Mouse (Mus musculus): ENCODE measurements around the gene Hspa2. TPM values are rescaled to one million over a fixed set of nuclear protein-coding genes. Genes with fewer than 3 reads are reported as not detected.

Gene Hspa2
- polyA plus RNA-seq (2015; fragmentation: Nextera tagmentation; extraction: Ambion mirVana) = 37.6 and 50.4 TPM in 2 replicates

GRCm38 (mm10) chr12:76403886-76404537, at the start of gene Hspa2:
TSS of gene Hspa2 (plus strand) at chr12:76404176.

GRCm38 (mm10) chr12:76369206-76369977, 34.6 kb upstream of the Hspa2 start, which contains the start of gene Zbtb25:
TSS of gene Zbtb25 (minus strand) at chr12:76369602.

GRCm38 (mm10) chr12:76369978-76370830, 33.8 kb upstream of the Hspa2 start, which contains the start of gene Zbtb1:
TSS of gene Zbtb1 (plus strand) at chr12:76370266.

GRCm38 (mm10) chr12:76417433-76417854, 13.5 kb downstream of the Hspa2 start, which contains the start of gene Ppp1r36:
TSS of gene Ppp1r36 (plus strand) at chr12:76417538.

Other genes starting within 250 kb of the Hspa2 start
- gene Esr2, start 226.9 kb upstream of the Hspa2 start, polyA plus RNA-seq (2015; fragmentation: Nextera tagmentation; extraction: Ambion mirVana) = 0.05 and 0.11 TPM in 2 replicates
- gene Tex21, start 157.4 kb upstream of the Hspa2 start, polyA plus RNA-seq (2015; fragmentation: Nextera tagmentation; extraction: Ambion mirVana) = not detected in 2 replicates
- 29.8 and 30.1 TPM in 2 replicates for gene Mthfd1, start 148.9 kb upstream of the Hspa2 start, polyA plus RNA-seq (2015; fragmentation: Nextera tagmentation; extraction: Ambion mirVana)
- gene Akap5, start 79.3 kb upstream of the Hspa2 start, polyA plus RNA-seq (2015; fragmentation: Nextera tagmentation; extraction: Ambion mirVana) = 8.4 and 11.2 TPM in 2 replicates
- 9.4 and 10.5 TPM in 2 replicates for gene Zbtb25, start 34.6 kb upstream of the Hspa2 start, polyA plus RNA-seq (2015; fragmentation: Nextera tagmentation; extraction: Ambion mirVana)
- 4.3 and 5.6 TPM in 2 replicates for gene Zbtb1, start 33.9 kb upstream of the Hspa2 start, polyA plus RNA-seq (2015; fragmentation: Nextera tagmentation; extraction: Ambion mirVana)
- gene Ppp1r36, start 13.4 kb downstream of the Hspa2 start, polyA plus RNA-seq (2015; fragmentation: Nextera tagmentation; extraction: Ambion mirVana) = 4.6 and 5.6 TPM in 2 replicates
- 11.9 and 12.0 TPM in 2 replicates for gene Plekhg3, start 126.7 kb downstream of the Hspa2 start, polyA plus RNA-seq (2015; fragmentation: Nextera tagmentation; extraction: Ambion mirVana)